Mouse (Mus musculus): Measurements from ENCODE around the gene Dnm3. TPM values are rescaled to one million over a fixed set of nuclear protein-coding genes. Genes with fewer than 3 reads are reported as not detected.

Dnm3 gene
- polyA plus RNA-seq, 1 experiment, result 45.3 TPM

DNA sequence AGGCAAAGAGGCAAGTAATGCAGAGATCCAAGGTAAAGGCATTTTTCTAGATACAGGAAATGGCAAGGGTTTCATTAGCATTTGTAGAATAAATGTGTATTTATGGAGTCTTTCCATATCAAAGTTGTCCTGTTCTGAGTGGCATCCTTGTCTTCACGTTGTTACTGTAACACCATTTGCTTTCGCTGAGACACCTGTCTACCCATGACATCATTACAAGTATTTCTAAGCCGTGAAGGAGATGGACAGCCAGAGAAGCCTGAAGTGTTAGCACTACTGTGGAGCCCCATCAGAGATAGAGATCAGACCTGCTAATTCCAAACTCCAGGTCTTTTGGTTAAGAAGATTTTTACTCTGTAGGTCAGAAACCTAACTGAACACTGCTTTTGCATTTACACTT lies 322.3 kb downstream of the Dnm3 start:
- no peak for DNase-seq (ENCODE audit: low read depth)
- TF ChIP-seq CTCF (IDR thresholded peaks at IDR 0.05; ENCODE audit: borderline replicate concordance, extremely low read depth, insufficient read depth, insufficient read length) (no peak), POLR2A (IDR thresholded peaks at IDR 0.05; ENCODE audit: borderline replicate concordance, extremely low read depth, insufficient read depth, insufficient read length, poor library complexity, severe bottlenecking) (no peak)

- TF ChIP-seq POLR2A (IDR thresholded peaks at IDR 0.05; ENCODE audit: borderline replicate concordance, extremely low read depth, insufficient read depth, insufficient read length, poor library complexity, severe bottlenecking) (no peak), CTCF (IDR thresholded peaks at IDR 0.05; ENCODE audit: borderline replicate concordance, extremely low read depth, insufficient read depth, insufficient read length) (no peak)
- DNase-seq (ENCODE audit: low read depth), result no peak
Measured at GRCm38 (mm10) chr1:162153118-162153517, 324.7 kb downstream of the Dnm3 start.

- TF ChIP-seq POLR2A (IDR thresholded peaks at IDR 0.05; ENCODE audit: borderline replicate concordance, extremely low read depth, insufficient read depth, insufficient read length, poor library complexity, severe bottlenecking) (no peak), CTCF (IDR thresholded peaks at IDR 0.05; ENCODE audit: borderline replicate concordance, extremely low read depth, insufficient read depth, insufficient read length) (no peak)
- DNase-seq (ENCODE audit: low read depth), result no peak
Measured at GRCm38 (mm10) chr1:162149730-162150129, 328.1 kb downstream of the Dnm3 start.

GRCm38 (mm10) chr1:162147554-162147953 lies 330.3 kb downstream of the Dnm3 start:
- DNase-seq (ENCODE audit: low read depth), result no peak
- TF ChIP-seq POLR2A (IDR thresholded peaks at IDR 0.05; ENCODE audit: borderline replicate concordance, extremely low read depth, insufficient read depth, insufficient read length, poor library complexity, severe bottlenecking) (no peak), CTCF (IDR thresholded peaks at IDR 0.05; ENCODE audit: borderline replicate concordance, extremely low read depth, insufficient read depth, insufficient read length) (no peak)

DNA sequence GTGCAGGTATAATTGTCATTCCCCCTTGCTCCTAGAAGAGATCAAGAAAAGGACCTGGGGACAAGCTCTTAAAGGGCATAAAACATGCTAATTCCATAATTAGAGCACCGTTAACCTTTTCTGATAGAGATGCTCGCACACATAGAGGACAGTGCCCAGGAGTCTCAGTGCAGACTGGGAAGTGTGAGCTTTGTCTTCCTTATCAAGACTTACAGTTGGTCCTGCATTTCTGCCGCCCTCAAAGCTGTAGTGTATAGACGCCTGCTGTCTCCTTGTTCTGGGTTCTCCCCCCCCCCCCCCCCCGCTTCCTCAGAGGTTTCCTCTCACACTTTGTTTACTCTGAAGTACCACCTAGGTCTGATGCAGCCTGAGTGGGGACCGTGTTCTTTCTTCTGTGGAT lies 332.1 kb downstream of the Dnm3 start:
- DNase-seq (ENCODE audit: low read depth), result no peak
- TF ChIP-seq CTCF (IDR thresholded peaks at IDR 0.05; ENCODE audit: borderline replicate concordance, extremely low read depth, insufficient read depth, insufficient read length), result no peak
- TF ChIP-seq POLR2A (IDR thresholded peaks at IDR 0.05; ENCODE audit: borderline replicate concordance, extremely low read depth, insufficient read depth, insufficient read length, poor library complexity, severe bottlenecking), result no peak

GRCm38 (mm10) chr1:162144992-162145391 lies 332.8 kb downstream of the Dnm3 start:
- TF ChIP-seq POLR2A (IDR thresholded peaks at IDR 0.05; ENCODE audit: borderline replicate concordance, extremely low read depth, insufficient read depth, insufficient read length, poor library complexity, severe bottlenecking), result no peak
- DNase-seq (ENCODE audit: low read depth), result no peak

GRCm38 (mm10) chr1:162143974-162144912 lies 333.6 kb downstream of the Dnm3 start:
- DNase-seq (ENCODE audit: low read depth), result peak; percentile 28
- TF ChIP-seq POLR2A (IDR thresholded peaks at IDR 0.05; ENCODE audit: borderline replicate concordance, extremely low read depth, insufficient read depth, insufficient read length, poor library complexity, severe bottlenecking) (no peak), CTCF (IDR thresholded peaks at IDR 0.05; ENCODE audit: borderline replicate concordance, extremely low read depth, insufficient read depth, insufficient read length) (no peak)

DNA sequence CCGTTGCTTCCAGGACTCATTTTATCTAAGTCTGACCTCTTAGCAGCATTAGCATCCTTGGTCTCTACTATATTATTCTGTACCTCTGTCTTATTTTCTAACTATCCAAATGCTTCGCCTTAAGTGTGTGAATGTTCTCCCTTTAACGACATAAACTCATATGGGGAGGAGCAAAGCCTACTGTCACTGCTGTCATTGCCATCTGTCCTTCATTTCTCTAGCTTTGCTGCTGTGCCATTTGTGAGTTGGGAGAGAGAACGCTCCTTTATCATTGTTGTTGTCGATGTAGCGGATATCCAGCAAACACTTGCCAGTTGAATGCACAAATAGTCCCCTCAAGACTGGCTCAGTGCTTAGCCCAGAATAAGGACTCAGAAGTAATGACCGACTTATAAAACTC lies 335.5 kb downstream of the Dnm3 start:
- no peak for TF ChIP-seq POLR2A (IDR thresholded peaks at IDR 0.05; ENCODE audit: borderline replicate concordance, extremely low read depth, insufficient read depth, insufficient read length, poor library complexity, severe bottlenecking)
- no peak for TF ChIP-seq CTCF (IDR thresholded peaks at IDR 0.05; ENCODE audit: borderline replicate concordance, extremely low read depth, insufficient read depth, insufficient read length)
- DNase-seq (ENCODE audit: low read depth), result peak; percentile 58

DNA sequence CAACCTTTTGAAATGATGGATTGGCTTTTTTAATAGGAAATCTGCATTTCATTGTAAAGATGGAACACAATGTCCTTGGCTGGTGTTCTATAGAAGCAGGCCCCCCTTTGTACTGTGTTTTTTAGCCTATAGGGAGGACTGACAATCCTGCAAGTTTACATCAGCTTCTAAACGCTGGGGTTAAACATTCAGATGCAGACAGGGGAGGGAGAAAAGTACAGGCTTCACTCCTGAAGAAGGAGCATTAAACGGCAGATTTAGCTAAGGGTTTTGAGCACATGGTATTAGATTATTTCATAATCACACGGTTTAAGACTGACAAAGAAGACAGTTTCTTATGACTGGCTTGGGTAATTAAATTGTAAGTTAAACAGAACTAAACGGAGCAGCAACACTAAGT lies 341.5 kb downstream of the Dnm3 start:
- TF ChIP-seq POLR2A (IDR thresholded peaks at IDR 0.05; ENCODE audit: borderline replicate concordance, extremely low read depth, insufficient read depth, insufficient read length, poor library complexity, severe bottlenecking) (no peak), CTCF (IDR thresholded peaks at IDR 0.05; ENCODE audit: borderline replicate concordance, extremely low read depth, insufficient read depth, insufficient read length) (no peak)
- peak; percentile 37 for DNase-seq (ENCODE audit: low read depth)

- no peak for TF ChIP-seq POLR2A (IDR thresholded peaks at IDR 0.05; ENCODE audit: borderline replicate concordance, extremely low read depth, insufficient read depth, insufficient read length, poor library complexity, severe bottlenecking)
- no peak for TF ChIP-seq CTCF (IDR thresholded peaks at IDR 0.05; ENCODE audit: borderline replicate concordance, extremely low read depth, insufficient read depth, insufficient read length)
- peak; percentile 42 for DNase-seq (ENCODE audit: low read depth)
Measured at GRCm38 (mm10) chr1:162135451-162136213, 342.2 kb downstream of the Dnm3 start.

- peak; percentile 64 for DNase-seq (ENCODE audit: low read depth)
- TF ChIP-seq POLR2A (IDR thresholded peaks at IDR 0.05; ENCODE audit: borderline replicate concordance, extremely low read depth, insufficient read depth, insufficient read length, poor library complexity, severe bottlenecking), result no peak
- TF ChIP-seq CTCF (IDR thresholded peaks at IDR 0.05; ENCODE audit: borderline replicate concordance, extremely low read depth, insufficient read depth, insufficient read length), result no peak
Measured at GRCm38 (mm10) chr1:162134651-162135066, 343.2 kb downstream of the Dnm3 start.
